Mouse (Mus musculus) R1 (cell line): ENCODE measurements around the gene Igfn1.
A peak's percentile ranks its signal among the peaks of the same experiment; 100 is the strongest.

Experiments used
- DNase-seq: peaks from one replicate; pipeline ENCODE4 v3.0.0-alpha.2; 2018; ENCODE audit warnings: low read depth, low spot score

Gene Igfn1

GRCm38 (mm10) chr1:136006292-136006748 is at the start of gene Igfn1:
Gene Igfn1, minus strand, starts transcription at chr1:136006342.
- no peak for DNase-seq

- DNase-seq = no peak
Measured at GRCm38 (mm10) chr1:136055771-136056170, 49.6 kb upstream of the Igfn1 start.

GRCm38 (mm10) chr1:136052547-136052946 is 46.4 kb upstream of the Igfn1 start, which contains the start of gene Cacna1s:
Gene Cacna1s, plus strand, starts transcription at chr1:136052750.
- no peak for DNase-seq

- peak; percentile 90 for DNase-seq
Measured at GRCm38 (mm10) chr1:136051465-136051864, 45.3 kb upstream of the Igfn1 start.

- peak; percentile 59 for DNase-seq
Measured at GRCm38 (mm10) chr1:136051013-136051315, 44.8 kb upstream of the Igfn1 start.

- peak; percentile 13 for DNase-seq
Measured at GRCm38 (mm10) chr1:136050312-136051012, 44.3 kb upstream of the Igfn1 start, which contains the start of gene Ascl5. Gene Ascl5, plus strand, starts transcription at chr1:136050804.

- no peak for DNase-seq
Measured at GRCm38 (mm10) chr1:136047894-136048293, 41.8 kb upstream of the Igfn1 start.

- peak; percentile 61 for DNase-seq
Measured at GRCm38 (mm10) chr1:136047432-136047831, 41.3 kb upstream of the Igfn1 start.

- DNase-seq = peak; percentile 66
Measured at GRCm38 (mm10) chr1:136045774-136046173, 39.6 kb upstream of the Igfn1 start.

GRCm38 (mm10) chr1:136040874-136041273 is 34.7 kb upstream of the Igfn1 start:
- no peak for DNase-seq

GRCm38 (mm10) chr1:136040452-136040851 is 34.3 kb upstream of the Igfn1 start:
- DNase-seq = no peak

- DNase-seq = no peak
Measured at GRCm38 (mm10) chr1:136038746-136039538, 32.8 kb upstream of the Igfn1 start.

GRCm38 (mm10) chr1:136032961-136033360 is 26.8 kb upstream of the Igfn1 start:
- no peak for DNase-seq

- DNase-seq = no peak
Measured at GRCm38 (mm10) chr1:136031697-136032096, 25.6 kb upstream of the Igfn1 start.

GRCm38 (mm10) chr1:136030201-136030600 is 24.1 kb upstream of the Igfn1 start:
- no peak for DNase-seq

- DNase-seq = peak; percentile 68
Measured at GRCm38 (mm10) chr1:136018390-136019189, 12.4 kb upstream of the Igfn1 start.

GRCm38 (mm10) chr1:136017907-136018313 is 11.8 kb upstream of the Igfn1 start:
- DNase-seq = peak; percentile 97

- no peak for DNase-seq
Measured at GRCm38 (mm10) chr1:136017307-136017706, 11.2 kb upstream of the Igfn1 start.

GRCm38 (mm10) chr1:136014796-136015502 is 8.8 kb upstream of the Igfn1 start:
- DNase-seq = no peak

GRCm38 (mm10) chr1:136013513-136013912 is 7.4 kb upstream of the Igfn1 start:
- no peak for DNase-seq

- no peak for DNase-seq
Measured at GRCm38 (mm10) chr1:136010247-136010646, 4.1 kb upstream of the Igfn1 start.
